Mouse (Mus musculus) hematopoietic stem cell, adult 5-6 weeks (primary cell): ENCODE results near the gene Senp6. TPM values are rescaled to one million over a fixed set of nuclear protein-coding genes. Genes with fewer than 3 reads are reported as not detected.
"Not testable (repeated sequence)": the region's sequence is repeated elsewhere in the genome, so short reads cannot be mapped to it uniquely, and the experiment has no call there.

Source experiments
- ATAC-seq, 2 experiments: fragments of 125-278 bp in 1 of 2; replicated peaks in 1 of 2; 2 replicates each; pipeline ENCODE4 v1.8.0; 2016 to 2017; ENCODE audit warnings: inconsistent platforms in 2 of 2, mild to moderate bottlenecking in 2 of 2, moderate number of reproducible peaks in 2 of 2, low read depth in 1 of 2, moderate TSS enrichment in 1 of 2; ENCODE audit not compliant: low FRiP score in 2 of 2, poor library complexity in 2 of 2, severe bottlenecking in 2 of 2, insufficient read depth in 1 of 2, low TSS enrichment in 1 of 2
- total RNA-seq: library from RNA; stranded (forward); fragments of 172-1452, 232-1000 nt; gene quantifications from 2 replicates; pipeline ENCODE4 v1.2.3, GENCODE M21; 2017

Senp6 gene
- 270 and 300 TPM in 2 replicates for total RNA-seq

DNA sequence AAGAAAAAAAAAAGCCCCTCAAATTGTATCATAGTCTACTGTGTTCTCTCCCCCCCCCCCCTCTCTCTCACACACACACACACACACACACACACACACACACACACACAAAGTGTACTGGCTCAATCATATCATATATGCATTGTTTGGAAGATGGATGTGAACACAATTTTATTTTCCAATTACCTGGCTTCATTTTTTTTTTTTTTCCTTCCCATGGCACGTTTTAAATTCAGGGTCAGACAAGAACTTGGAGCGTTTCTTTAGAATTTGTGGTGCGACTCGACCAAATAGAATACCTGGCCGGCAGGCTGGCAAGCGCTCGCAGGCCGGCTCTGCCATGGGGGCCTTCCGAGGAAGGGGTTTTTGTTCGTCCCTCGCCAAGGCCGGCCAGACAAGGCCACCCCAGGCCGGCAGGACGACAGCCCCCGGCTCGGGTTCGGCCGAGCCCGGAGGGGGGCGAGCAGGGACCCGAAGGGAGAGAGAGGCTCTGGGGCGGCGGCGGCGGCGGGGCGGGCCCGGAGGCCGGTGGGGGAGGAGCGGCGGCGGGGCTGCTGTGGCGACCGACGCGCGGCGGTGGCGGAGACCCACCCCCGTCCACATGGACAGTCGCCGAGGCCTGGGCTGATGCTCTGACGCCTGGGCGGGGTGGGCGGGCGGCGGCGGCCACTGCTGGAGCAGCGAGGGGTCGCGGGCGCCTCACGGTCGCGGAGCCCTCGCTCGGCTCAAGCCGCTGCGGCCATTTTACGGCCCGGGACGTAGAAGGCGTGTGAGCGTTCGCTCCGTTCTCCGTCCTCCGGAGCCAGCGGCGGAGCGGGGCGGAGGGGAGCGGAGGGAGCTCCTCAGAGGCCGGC is at the start of gene Senp6:
TSS of gene Senp6 (plus strand) at position 537 of the 854 bp plus-strand sequence.
- ATAC-seq = peak; percentile 54 to 67

DNA sequence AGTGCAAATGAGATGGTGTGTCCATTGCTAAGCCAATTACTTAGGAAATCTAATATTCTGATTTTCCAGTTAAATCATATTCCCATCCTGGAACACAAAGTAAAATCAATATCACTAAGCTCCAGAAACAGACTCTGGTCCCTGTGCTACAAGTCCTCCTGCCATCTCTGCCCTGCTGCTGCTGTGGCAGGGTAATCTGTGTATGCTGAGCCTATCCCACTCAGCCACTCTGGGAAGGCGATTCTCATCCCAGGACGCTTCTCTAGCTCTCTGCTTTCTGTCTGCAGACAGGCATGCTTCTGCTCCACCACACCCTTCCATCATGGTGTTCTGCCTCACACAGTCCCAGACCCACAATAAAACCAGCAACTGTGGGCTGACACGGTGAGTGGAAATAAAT is 46.3 kb upstream of the Senp6 start:
- no peak for ATAC-seq

DNA sequence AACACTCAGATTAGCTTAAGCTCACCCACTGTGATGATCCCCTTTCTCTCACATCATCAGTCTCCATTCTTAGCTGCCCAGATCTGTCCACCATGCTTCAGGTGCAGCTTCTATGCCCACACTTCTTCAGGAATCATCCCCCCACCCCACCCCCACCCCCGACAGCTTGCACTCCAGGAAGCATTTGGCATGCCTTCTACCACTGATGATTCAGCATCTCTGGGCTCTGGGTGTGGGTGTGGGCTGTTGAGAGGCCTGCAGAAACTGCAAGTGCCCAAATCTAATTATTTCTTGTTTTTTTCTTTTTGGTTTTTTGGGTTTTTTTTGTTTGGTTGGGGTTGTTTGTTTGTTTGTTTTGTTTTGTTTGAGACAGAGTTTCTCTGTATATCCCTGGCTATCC is 45.1 kb upstream of the Senp6 start:
- ATAC-seq = peak in 1 of 2 experiments; percentile 46; a peak in 1 of 4 replicates

DNA sequence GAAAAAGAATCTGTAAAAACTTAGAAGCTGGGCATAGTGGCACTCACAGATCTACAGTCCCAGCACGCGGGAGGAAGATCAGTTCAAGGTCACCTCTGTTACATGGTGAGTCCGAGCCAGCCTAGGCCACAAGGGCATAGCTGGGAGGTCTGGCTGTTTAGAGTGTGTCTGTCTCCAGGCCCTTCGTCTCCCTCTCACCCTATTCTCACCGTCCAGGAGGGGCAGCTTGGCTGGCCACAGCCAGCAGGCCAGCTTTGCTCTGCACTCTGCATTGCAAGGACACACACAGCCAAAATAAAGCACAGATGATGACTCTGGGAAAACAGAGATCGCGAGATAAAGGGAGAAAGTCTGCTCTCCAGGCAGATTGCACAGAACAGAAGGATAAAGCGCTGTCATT is 43.9 kb upstream of the Senp6 start:
- no peak for ATAC-seq

DNA sequence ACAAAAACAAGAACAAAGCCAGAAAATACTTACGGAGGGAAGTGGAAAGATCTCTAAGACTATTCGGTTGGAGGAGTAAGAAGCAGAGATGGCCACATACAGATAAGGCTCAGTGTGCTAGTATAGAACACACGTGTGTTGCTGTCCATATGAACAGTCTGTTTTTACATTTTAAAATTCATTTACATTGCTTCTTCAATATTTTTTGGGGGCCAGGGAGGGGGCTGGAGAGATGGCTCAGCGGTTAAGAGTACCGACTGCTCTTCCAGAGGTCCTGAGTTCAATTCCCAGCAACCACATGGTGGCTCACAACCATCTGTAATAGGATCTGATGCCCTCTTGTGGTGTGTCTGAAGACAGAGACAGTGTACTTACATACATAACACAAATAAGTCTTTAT is 41.4 kb upstream of the Senp6 start:
- ATAC-seq = not testable (repeated sequence)

DNA sequence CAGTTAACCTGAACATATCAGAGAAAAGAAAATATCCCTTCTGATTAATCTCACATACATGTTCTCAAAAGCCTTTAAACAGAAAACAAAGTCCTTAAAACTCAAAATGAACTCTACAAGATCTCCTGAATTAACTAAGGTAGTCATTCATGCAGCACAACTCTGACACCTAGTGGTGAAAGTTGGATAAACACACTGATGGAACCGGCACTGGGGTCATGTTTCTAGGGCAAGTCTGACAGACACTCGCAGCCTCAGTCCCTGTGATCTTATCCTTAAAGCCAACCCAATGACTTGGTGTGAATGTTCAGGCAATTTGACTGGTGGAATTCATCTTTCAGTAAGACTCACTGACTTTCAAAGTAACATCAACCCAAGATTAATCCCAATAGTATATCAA is 40.7 kb upstream of the Senp6 start:
- peak; percentile 77 to 82 for ATAC-seq

DNA sequence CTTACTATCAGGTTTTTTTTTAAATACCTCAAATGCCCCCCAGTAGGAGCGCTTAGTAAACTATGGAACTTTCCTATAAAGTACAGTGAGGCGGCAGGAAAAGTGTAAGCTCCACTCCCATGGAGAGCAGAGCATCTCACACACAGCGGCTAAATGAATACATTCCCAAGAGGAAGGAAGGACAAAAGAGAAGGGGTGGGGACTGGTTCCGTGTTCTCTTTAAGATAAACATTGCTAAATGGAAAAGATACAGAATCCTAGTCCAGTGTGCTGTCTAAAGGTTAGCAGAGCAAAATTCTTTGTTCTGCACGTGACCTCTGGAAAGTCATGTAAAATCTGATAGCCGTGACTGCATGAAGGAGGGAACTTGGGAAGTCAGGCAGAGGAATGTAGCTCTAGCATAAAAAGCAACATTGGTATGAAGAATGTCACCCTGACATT is 40.1 kb upstream of the Senp6 start:
- ATAC-seq = no peak

DNA sequence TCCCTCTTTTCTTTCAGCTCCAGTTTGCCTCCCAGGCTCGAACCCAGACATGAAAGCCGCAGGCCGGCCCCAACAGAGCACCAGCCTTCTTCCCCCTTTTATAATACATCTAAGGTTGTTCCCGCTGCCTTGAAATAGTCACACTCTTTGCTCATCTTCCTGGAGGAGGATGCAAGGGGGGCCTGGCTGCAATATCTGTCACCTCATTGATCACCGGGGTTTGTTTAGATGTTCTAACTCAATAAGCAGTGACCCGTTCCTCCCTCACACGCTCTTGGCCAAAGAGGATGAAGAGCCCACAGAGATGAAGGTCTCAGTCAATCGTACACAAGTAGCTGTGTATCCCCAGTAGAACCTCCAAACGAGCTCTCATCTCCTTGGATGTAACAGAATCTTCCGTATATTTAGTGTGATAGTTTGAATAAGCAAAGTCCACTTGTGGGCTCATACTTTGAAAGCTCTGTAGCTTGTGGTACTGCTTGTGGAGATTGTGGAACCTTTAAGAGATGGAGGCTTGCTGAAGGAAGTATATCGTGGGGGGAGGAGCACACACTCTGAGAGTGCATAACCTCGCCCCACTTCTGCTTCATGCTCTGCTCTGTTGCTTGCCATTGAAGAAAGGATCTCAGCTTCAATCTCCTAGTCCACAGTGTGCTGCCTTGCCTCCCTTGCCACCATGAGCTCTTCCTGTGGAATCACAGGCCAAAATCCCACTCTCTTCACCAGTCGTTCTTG is 29.3 kb upstream of the Senp6 start:
- ATAC-seq = no peak

DNA sequence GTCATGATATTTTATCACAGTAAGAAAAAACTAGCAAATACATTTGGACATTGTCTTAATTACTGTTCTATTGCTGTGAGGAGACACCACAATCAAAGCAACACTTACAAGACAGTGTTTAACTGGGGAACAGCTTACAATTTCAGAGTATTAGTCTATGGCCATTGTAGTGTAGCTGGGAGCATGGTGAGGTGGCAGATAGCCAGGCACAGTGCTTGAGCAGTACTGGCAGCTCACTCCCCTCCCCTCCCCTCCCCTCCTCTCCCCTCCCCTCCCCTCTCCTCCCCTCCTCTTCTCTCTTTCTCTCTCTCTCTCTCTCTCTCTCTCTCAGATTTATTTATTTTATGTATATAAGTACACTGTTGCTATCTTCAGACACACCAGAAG is 28.7 kb upstream of the Senp6 start:
- ATAC-seq = no peak

DNA sequence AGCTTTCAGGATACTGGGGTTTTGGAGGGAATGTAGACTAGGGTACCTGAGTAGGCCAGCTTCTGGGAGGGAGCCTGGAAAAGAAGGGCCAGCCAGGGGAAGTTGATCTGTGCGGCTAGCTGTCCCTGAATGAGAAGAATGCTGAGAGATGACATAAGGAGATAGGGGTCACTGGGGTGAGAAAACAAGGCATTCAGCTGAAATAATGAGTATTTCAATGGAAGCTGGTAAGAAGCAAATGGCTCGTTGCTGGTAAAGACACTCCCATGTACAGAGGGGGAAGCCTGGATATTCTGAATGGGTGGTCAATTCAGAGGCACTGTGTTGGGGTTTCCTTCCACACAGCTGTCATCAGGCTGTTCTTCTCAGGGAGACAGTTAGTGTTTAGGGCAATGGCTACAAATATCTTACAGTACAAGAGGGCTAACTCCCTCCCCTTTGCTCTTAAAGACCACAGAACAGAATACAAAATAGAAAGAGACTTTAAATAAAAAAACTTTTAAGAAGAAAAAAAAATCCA is 27.3 kb upstream of the Senp6 start:
- ATAC-seq = no peak

DNA sequence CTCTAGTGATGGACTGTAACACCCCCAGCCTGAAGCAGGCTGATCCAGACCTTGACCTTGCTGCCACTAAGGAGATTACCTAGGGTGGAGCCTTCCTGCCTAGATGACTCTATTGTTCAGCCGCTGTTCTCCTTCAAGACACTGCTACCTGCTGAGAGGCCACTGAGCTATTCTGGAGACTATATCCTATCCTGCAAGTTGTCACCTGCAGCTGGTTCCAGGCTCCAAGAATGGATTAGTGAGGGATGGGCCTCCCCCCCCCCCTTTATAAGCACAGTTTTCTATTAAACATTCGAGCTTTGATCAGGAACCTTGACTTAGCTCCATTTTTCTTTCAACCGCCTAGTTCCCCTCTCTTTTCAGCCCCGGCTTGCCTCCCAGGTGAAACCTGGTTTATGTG is 22.4 kb upstream of the Senp6 start:
- ATAC-seq = not testable (repeated sequence)

DNA sequence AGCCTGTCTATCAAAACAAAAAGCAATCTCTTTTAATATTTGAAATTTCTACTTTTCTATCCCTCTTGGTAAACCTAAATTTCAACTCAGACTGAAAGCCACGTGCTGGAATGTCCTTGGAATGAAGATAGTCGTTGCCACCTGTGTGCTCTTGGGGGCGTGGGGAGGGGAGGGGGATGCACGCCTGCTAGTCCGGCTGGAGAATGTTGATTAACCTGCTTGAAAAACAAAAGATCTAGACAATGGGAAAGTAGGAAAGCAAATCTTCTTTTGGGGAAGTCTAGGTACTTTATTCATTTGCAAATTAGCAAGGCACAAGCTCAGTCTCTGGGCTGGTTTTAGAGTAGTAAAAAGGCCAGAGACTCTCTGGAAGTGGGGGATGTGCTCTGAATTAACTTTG is 17.4 kb upstream of the Senp6 start:
- ATAC-seq = not testable (repeated sequence)

DNA sequence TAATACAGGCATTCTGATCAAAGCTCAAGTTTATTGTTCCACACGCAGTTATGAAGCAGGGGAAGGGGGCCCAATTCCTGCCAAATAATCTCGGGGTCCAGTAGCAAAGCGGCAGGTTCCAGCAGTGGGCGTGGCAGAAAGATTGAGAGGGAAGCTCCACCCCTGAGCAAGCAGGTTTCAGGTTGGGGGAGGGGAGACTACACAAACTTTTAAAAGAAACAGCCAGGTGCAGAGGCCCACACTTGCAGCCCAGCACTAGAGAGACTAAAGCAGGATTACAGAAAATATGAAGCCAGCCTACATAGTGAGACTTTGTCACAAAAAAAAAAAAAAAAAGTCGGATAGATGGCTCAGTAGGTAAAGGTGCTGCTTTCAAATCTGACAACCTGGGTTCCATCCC is 13.8 kb upstream of the Senp6 start:
- ATAC-seq = no peak

DNA sequence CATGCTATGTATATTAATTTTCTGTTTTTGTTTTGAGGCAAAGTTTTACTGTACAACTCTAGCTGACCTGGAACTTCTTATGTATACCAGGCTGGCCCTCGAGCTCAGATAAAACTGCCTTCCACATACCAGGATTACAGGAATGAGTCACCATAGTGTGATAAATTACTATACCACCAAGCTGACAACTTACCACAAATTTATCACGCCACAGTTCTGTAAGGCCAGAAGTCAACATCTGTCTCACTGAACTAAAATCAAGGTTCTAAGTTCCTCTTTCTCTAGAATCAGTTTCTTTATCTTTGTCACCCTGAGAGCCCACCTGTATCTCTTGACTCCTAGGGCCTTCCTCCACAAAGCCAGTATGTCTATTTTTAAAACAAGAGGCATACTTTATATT is 9.0 kb upstream of the Senp6 start:
- ATAC-seq = peak; percentile 99

DNA sequence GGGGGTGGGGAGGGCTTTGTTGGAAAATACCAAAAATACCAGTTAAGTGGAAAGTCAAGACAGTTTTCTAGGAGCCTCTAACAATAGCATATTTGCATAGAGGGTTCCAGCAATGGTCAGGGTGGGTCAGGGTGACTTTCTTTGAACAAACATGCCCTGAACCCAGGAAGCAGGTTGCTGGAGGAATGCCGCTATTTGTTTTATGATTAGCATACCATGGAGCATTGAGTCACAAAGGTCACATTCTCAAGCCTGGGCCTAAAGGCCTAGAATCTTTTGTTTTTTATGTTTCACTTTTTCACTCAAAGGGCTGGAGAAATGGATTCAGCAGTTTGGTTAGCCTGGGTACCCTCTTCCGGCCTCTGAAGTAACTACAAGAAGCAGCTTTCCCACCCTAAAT is 1.2 kb upstream of the Senp6 start:
- ATAC-seq = not testable (repeated sequence)

DNA sequence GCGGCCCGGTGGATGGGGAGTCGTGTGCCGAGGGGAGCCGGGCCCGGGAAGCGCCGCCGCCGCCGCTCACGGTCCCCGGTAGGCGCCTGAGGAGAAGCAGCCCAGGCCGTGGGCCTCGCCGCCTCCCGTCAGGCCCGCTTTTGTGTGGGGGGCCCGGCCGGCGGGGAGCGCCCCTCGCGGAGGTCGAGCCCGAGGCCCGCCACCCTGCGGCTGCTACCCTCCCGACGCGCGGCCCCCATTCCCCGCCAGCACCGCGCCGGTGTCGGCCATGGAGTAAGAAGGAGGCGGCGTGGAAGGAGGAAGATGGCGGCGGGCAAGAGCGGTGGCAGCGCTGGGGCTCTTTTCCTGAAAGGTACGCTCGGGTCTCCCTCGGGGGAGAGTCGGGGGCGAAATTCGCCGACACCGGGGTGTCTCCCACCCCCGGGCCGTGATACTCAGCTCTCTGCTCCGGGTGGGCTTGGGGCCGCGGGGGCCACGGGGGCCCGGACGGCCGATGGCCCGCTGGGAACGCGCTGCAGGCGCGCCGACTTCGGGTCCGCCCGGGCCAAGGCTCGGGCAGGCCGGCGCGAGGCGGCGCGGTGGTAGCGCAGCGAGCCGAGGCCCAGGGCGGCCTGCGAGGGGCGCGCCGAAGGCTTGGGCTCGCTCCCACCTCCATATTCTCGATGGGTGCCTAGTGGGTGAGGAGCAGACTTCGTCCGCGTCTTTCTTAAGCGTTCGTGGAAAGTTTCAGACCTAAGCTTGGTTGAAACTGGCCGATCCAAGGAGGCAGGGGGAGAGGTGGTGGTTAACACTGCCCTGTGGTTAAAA is 721 bp downstream of the Senp6 start:
- peak; percentile 30 to 57; a peak in 3 of 4 replicates for ATAC-seq

DNA sequence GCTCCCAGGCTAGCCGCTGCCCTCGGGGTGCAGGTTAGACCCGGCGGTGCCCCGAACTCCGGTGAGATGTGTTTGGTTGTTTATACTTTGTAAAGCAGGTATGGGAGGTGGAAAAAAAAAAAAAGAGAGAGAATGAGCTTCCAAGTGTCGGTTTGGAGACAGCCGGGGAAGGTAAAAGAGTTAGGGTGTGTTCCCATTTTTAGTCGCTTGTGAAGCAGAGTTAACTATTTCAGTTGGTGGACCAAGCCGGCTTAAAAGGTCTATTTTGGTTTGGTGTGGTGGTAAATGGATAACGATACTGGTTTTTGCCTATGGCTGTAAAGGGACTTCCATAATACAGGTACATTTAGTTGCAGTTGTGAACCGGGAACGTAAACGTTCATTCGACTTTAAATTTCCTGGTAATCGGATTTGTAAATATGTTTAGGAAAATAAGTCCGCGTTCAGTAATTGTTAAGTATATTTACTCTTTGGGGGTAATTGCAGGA is 1.4 kb downstream of the Senp6 start:
- ATAC-seq = peak in 1 of 2 experiments; percentile 32; a peak in 2 of 4 replicates
